Mouse (Mus musculus): ENCODE results near the gene Chat. TPM values are rescaled to one million over a fixed set of nuclear protein-coding genes. Genes with fewer than 3 reads are reported as not detected.

Chat gene
- polyA plus RNA-seq, 1 experiment from 2014 or later: 1.1 TPM

DNA sequence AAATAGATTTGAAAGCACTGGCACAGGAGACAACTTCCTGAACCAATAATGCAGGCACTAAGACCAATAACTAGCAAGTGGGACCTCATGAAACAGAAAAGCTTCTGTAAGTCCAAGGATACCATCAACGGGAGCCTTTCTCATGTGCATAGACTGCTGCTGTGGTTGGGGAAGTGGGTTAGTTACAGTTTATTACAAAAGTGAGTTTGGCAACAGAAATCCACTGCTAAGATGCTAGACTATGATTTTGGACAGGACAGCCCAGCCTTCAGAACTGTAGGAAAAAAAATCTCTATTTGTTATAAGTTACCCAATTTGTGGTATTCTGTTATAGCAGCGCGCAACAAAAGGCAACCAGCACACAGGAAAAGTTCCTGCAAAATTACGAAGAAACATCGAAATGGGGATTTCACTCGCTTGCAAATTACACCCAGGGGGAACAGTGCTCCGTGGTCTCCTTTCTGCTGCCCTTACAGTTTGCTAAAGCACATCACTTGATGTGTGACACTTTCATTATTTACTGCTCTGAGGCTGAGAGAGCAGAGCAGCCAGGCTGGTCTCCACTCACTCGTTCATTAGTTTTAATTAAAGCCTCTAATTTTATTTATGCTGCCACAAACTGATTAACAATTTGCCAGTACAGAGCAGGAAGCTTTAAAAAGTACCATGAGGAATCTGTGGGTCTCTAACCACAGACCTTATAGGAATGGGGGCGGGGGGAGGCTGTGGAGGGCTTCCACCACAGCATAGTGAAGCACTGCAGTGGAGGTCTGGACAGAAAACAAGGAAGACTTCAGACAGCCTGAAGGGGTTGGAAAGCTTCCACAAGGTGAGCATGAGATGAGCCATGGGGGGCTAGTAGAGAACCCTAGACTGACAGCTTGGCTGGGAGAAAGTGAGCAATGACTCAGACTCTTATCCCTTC, 37.2 kb upstream of the Chat start:
- Histone ChIP-seq H3K9me3 (ENCODE audit: control insufficient read depth, low read length) (no peaks in the 10 kb centered on the region), H3K9ac (ENCODE audit: low read depth, low read length) (no peak overlapping the region), H3K4me2 (replicated peaks; ENCODE audit: low read depth, low read length) (no peak overlapping the region), H3K36me3 (ENCODE audit: control insufficient read depth, insufficient read depth, low read length) (no peaks in the 10 kb centered on the region), H3K4me1 (replicated peaks; ENCODE audit: control insufficient read depth, insufficient read depth, low read length) (no peaks in the 10 kb centered on the region), H3K4me3 (ENCODE audit: low read depth, low read length) (no peak overlapping the region), H3K27me3 (ENCODE audit: control insufficient read depth, insufficient read depth, low read length) (no peaks in the 10 kb centered on the region), H3K27ac (ENCODE audit: low read depth, low read length) (no peak overlapping the region)
- DNase-seq (ENCODE audit: low spot score): no peak
- ATAC-seq (ENCODE audit: low FRiP score): no peak
- WGBS: 80% methylated on average over 9 of the region's 9 CpGs

- no peaks in the 10 kb centered on the region for H3K4me1 ChIP-seq (replicated peaks; ENCODE audit: control insufficient read depth, insufficient read depth, low read length)
- H3K36me3 ChIP-seq (ENCODE audit: control insufficient read depth, insufficient read depth, low read length): no peaks in the 10 kb centered on the region
- WGBS: 70% methylated on average over 2 of the region's 2 CpGs
- no peak overlapping the region for H3K27ac ChIP-seq (ENCODE audit: low read depth, low read length)
- H3K4me2 ChIP-seq (replicated peaks; ENCODE audit: low read depth, low read length): no peak overlapping the region
- no peaks in the 10 kb centered on the region for H3K27me3 ChIP-seq (ENCODE audit: control insufficient read depth, insufficient read depth, low read length)
- no peaks in the 10 kb centered on the region for H3K9me3 ChIP-seq (ENCODE audit: control insufficient read depth, low read length)
- no peak for ATAC-seq (ENCODE audit: low FRiP score)
- H3K4me3 ChIP-seq (ENCODE audit: low read depth, low read length): no peak overlapping the region
- no peak overlapping the region for H3K9ac ChIP-seq (ENCODE audit: low read depth, low read length)
- DNase-seq (ENCODE audit: low spot score): no peak
These were observed 35.5 kb upstream of the Chat start for GRCm38 (mm10) chr14:32501303-32501702.

DNA sequence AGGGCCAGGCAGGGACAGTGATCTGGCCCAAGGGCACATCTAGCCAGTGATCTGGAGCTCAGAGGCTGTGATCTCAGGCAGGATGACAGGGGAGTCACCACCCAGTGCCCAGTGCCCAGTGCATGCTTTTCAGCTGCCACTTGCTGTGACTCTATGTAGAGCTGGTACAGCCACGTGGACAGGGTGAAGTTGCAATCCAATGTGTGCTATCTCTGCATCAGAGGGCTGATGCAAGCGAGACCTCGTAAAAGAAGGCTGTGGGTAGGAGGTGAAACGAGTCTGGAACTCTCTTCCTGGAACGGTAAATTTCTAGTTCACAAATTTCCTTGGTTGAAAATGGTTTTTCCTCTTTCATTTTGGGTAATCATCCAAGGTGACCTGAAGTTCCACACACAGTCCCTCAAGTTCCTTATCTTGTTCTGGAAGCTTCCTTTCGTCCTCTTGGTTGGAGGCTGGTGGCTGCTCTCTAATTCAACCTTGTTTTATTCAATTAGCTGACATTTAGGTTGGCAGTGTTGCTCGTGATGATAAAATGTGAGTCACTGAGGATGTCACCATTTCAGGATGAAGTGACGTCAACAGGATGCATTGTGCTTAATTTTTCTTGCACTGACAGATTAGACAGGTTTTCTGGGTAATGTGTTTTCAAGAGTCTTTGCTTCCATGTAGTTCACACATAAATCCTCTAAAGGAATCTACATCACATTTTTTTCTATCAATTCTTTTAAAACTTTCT, 30.5 kb upstream of the Chat start:
- DNase-seq (ENCODE audit: low spot score) (no peak), ATAC-seq (ENCODE audit: low FRiP score) (no peak)
- Histone ChIP-seq H3K9me3 (ENCODE audit: control insufficient read depth, low read length) (no peaks in the 10 kb centered on the region), H3K4me3 (ENCODE audit: low read depth, low read length) (no peak overlapping the region), H3K4me1 (replicated peaks; ENCODE audit: control insufficient read depth, insufficient read depth, low read length) (no peaks in the 10 kb centered on the region), H3K9ac (ENCODE audit: low read depth, low read length) (no peak overlapping the region), H3K27ac (ENCODE audit: low read depth, low read length) (no peak overlapping the region), H3K27me3 (ENCODE audit: control insufficient read depth, insufficient read depth, low read length) (no peaks in the 10 kb centered on the region; the same call in 1 of the 2 replicates), H3K36me3 (ENCODE audit: control insufficient read depth, insufficient read depth, low read length) (no peaks in the 10 kb centered on the region), H3K4me2 (replicated peaks; ENCODE audit: low read depth, low read length) (no peak overlapping the region)
- 83% methylated on average over 8 of the region's 8 CpGs for WGBS

- no peaks in the 10 kb centered on the region; the same call in 1 of the 2 replicates for H3K27me3 ChIP-seq (ENCODE audit: control insufficient read depth, insufficient read depth, low read length)
- H3K4me2 ChIP-seq (replicated peaks; ENCODE audit: low read depth, low read length): peak overlapping the region; percentile 9
- no peak overlapping the region for H3K9ac ChIP-seq (ENCODE audit: low read depth, low read length)
- no peaks in the 10 kb centered on the region for H3K36me3 ChIP-seq (ENCODE audit: control insufficient read depth, insufficient read depth, low read length)
- DNase-seq (ENCODE audit: low spot score) (peak; percentile 19), ATAC-seq (ENCODE audit: low FRiP score) (no peak)
- H3K4me3 ChIP-seq (ENCODE audit: low read depth, low read length): no peak overlapping the region
- no peak overlapping the region for H3K27ac ChIP-seq (ENCODE audit: low read depth, low read length)
- 24% methylated on average over 13 of the region's 13 CpGs for WGBS
- H3K9me3 ChIP-seq (ENCODE audit: control insufficient read depth, low read length): no peaks in the 10 kb centered on the region
- H3K4me1 ChIP-seq (replicated peaks; ENCODE audit: control insufficient read depth, insufficient read depth, low read length): no peaks in the 10 kb centered on the region
These were observed 26.7 kb upstream of the Chat start for GRCm38 (mm10) chr14:32492521-32492920.

- H3K4me3 ChIP-seq (ENCODE audit: low read depth, low read length): no peak overlapping the region
- H3K4me2 ChIP-seq (replicated peaks; ENCODE audit: low read depth, low read length): no peak overlapping the region
- DNase-seq (ENCODE audit: low spot score): peak; percentile 63
- no peak overlapping the region for H3K27ac ChIP-seq (ENCODE audit: low read depth, low read length)
- no peaks in the 10 kb centered on the region for H3K36me3 ChIP-seq (ENCODE audit: control insufficient read depth, insufficient read depth, low read length)
- no peak for ATAC-seq (ENCODE audit: low FRiP score)
- no peaks in the 10 kb centered on the region for H3K4me1 ChIP-seq (replicated peaks; ENCODE audit: control insufficient read depth, insufficient read depth, low read length)
- H3K9me3 ChIP-seq (ENCODE audit: control insufficient read depth, low read length): no peaks in the 10 kb centered on the region
- H3K27me3 ChIP-seq (ENCODE audit: control insufficient read depth, insufficient read depth, low read length): no peaks in the 10 kb centered on the region
- WGBS: 9% methylated on average over 3 of the region's 3 CpGs
- no peak overlapping the region for H3K9ac ChIP-seq (ENCODE audit: low read depth, low read length)
These were observed 16.3 kb upstream of the Chat start for GRCm38 (mm10) chr14:32482061-32482460.

DNA sequence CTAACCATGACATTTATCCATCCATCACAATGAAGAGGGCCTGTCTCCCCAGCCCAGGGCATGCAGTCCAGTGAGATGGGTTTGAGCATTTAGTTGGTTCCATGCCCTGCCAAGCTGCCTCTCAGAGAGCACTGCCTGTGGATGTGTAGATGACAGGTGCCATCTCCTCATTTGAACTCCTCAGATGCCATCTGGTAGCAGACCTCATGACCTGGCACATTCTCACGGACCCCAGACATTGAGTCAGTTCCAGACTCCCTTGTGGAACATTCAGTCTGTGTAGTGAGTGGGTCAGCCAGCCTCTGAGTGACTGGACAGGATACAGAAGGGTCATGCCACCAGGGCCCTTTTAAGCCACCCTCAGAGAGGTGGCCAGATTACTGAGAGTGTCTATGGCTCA, 11.8 kb upstream of the Chat start:
- Histone ChIP-seq H3K9me3 (ENCODE audit: control insufficient read depth, low read length) (no peaks in the 10 kb centered on the region), H3K27ac (ENCODE audit: low read depth, low read length) (no peak overlapping the region), H3K4me2 (replicated peaks; ENCODE audit: low read depth, low read length) (no peak overlapping the region), H3K27me3 (ENCODE audit: control insufficient read depth, insufficient read depth, low read length) (no peaks in the 10 kb centered on the region), H3K36me3 (ENCODE audit: control insufficient read depth, insufficient read depth, low read length) (no peaks in the 10 kb centered on the region), H3K4me3 (ENCODE audit: low read depth, low read length) (no peak overlapping the region), H3K4me1 (replicated peaks; ENCODE audit: control insufficient read depth, insufficient read depth, low read length) (no peaks in the 10 kb centered on the region), H3K9ac (ENCODE audit: low read depth, low read length) (no peak overlapping the region)
- ATAC-seq (ENCODE audit: low FRiP score) (no peak), DNase-seq (ENCODE audit: low spot score) (no peak)
- WGBS: 76% methylated on average over 1 of the region's 1 CpGs

GRCm38 (mm10) chr14:32476559-32476958, 10.8 kb upstream of the Chat start:
- Histone ChIP-seq H3K27ac (ENCODE audit: low read depth, low read length) (no peak overlapping the region), H3K9me3 (ENCODE audit: control insufficient read depth, low read length) (no peaks in the 10 kb centered on the region), H3K27me3 (ENCODE audit: control insufficient read depth, insufficient read depth, low read length) (no peaks in the 10 kb centered on the region), H3K36me3 (ENCODE audit: control insufficient read depth, insufficient read depth, low read length) (no peaks in the 10 kb centered on the region), H3K4me3 (ENCODE audit: low read depth, low read length) (no peak overlapping the region), H3K4me1 (replicated peaks; ENCODE audit: control insufficient read depth, insufficient read depth, low read length) (no peaks in the 10 kb centered on the region), H3K4me2 (replicated peaks; ENCODE audit: low read depth, low read length) (no peak overlapping the region), H3K9ac (ENCODE audit: low read depth, low read length) (no peak overlapping the region)
- no peak for DNase-seq (ENCODE audit: low spot score)
- WGBS: 83% methylated on average over 6 of the region's 6 CpGs
- no peak for ATAC-seq (ENCODE audit: low FRiP score)

GRCm38 (mm10) chr14:32472996-32473395, 7.2 kb upstream of the Chat start:
- H3K9ac ChIP-seq (ENCODE audit: low read depth, low read length): no peak overlapping the region
- H3K36me3 ChIP-seq (ENCODE audit: control insufficient read depth, insufficient read depth, low read length): no peaks in the 10 kb centered on the region
- H3K4me3 ChIP-seq (ENCODE audit: low read depth, low read length): no peak overlapping the region
- no peaks in the 10 kb centered on the region for H3K9me3 ChIP-seq (ENCODE audit: control insufficient read depth, low read length)
- peak; percentile 76 for DNase-seq (ENCODE audit: low spot score)
- 15% methylated on average over 4 of the region's 4 CpGs for WGBS
- ATAC-seq (ENCODE audit: low FRiP score): no peak
- no peaks in the 10 kb centered on the region for H3K4me1 ChIP-seq (replicated peaks; ENCODE audit: control insufficient read depth, insufficient read depth, low read length)
- no peak overlapping the region for H3K27ac ChIP-seq (ENCODE audit: low read depth, low read length)
- H3K4me2 ChIP-seq (replicated peaks; ENCODE audit: low read depth, low read length): no peak overlapping the region
- H3K27me3 ChIP-seq (ENCODE audit: control insufficient read depth, insufficient read depth, low read length): no peaks in the 10 kb centered on the region
